Mouse (Mus musculus): ENCODE results near the gene Klhdc1.

GRCm38 (mm10) chr12:69287535-69287934 is 46.6 kb downstream of the Klhdc1 start:
- no peak for TF ChIP-seq POLR2A (IDR thresholded peaks at IDR 0.05; ENCODE audit: low read depth, low read length)
- no peak for TF ChIP-seq CTCF (IDR thresholded peaks at IDR 0.05; ENCODE audit: extremely low read depth, insufficient read depth, insufficient read length, insufficient replicate concordance)

Measured in spleen, adult 2 months (tissue).